Mouse (Mus musculus): ENCODE results near the gene Prpf19. TPM values are rescaled to one million over a fixed set of nuclear protein-coding genes. Genes with fewer than 3 reads are reported as not detected.

Gene Prpf19
- 43.8 and 47.1 TPM in 2 replicates for polyA plus RNA-seq (2016; fragmentation: Nextera tagmentation; extraction: Ambion mirVana)

GRCm38 (mm10) chr19:10895016-10895528 lies at the start of gene Prpf19:
Gene Prpf19, plus strand, starts transcription at chr19:10895231.
- WGBS: under 1% methylated on average over 43 of the region's 43 CpGs
- H3K4me3 ChIP-seq: peak within 1 kb of the TSS; percentile 93
- peaks cover 32% of the 10 kb centered on the region for H3K36me3 ChIP-seq (replicated peaks)
- DNase-seq (ENCODE audit: extremely low spot score, low spot score): peak; percentile 98
- H3K9me3 ChIP-seq: no peaks in the 10 kb centered on the region
- H3K4me1 ChIP-seq: peaks cover 19% of the 10 kb centered on the region
- peak within 1 kb of the TSS; percentile 95 for H3K27ac ChIP-seq
- no peaks in the 10 kb centered on the region for H3K27me3 ChIP-seq (ENCODE audit: poor library complexity, severe bottlenecking)

GRCm38 (mm10) chr19:10845454-10845853 lies 49.6 kb upstream of the Prpf19 start:
- Histone ChIP-seq H3K4me1 (peaks cover 18% of the 10 kb centered on the region), H3K27me3 (ENCODE audit: poor library complexity, severe bottlenecking) (peaks cover 17% of the 10 kb centered on the region), H3K4me3 (no peak overlapping the region), H3K9me3 (no peaks in the 10 kb centered on the region), H3K36me3 (replicated peaks) (no peaks in the 10 kb centered on the region), H3K27ac (no peak overlapping the region)
- DNase-seq (ENCODE audit: extremely low spot score, low spot score): no peak
- WGBS: 86% methylated on average over 3 of the region's 3 CpGs

GRCm38 (mm10) chr19:10846150-10846549 lies 48.9 kb upstream of the Prpf19 start:
- no peaks in the 10 kb centered on the region for H3K9me3 ChIP-seq
- no peak for DNase-seq (ENCODE audit: extremely low spot score, low spot score)
- H3K4me1 ChIP-seq: peaks cover 18% of the 10 kb centered on the region
- WGBS: 80% methylated on average over 7 of the region's 7 CpGs
- peaks cover 17% of the 10 kb centered on the region for H3K27me3 ChIP-seq (ENCODE audit: poor library complexity, severe bottlenecking)
- H3K27ac ChIP-seq: no peak overlapping the region
- H3K36me3 ChIP-seq (replicated peaks): no peaks in the 10 kb centered on the region
- H3K4me3 ChIP-seq: no peak overlapping the region

- peaks cover 7% of the 10 kb centered on the region for H3K4me1 ChIP-seq
- H3K9me3 ChIP-seq: no peaks in the 10 kb centered on the region
- DNase-seq (ENCODE audit: extremely low spot score, low spot score): no peak
- H3K4me3 ChIP-seq: no peak overlapping the region
- 66% methylated on average over 3 of the region's 3 CpGs for WGBS
- H3K27ac ChIP-seq: no peak overlapping the region
- H3K27me3 ChIP-seq (ENCODE audit: poor library complexity, severe bottlenecking): peaks cover 13% of the 10 kb centered on the region
- H3K36me3 ChIP-seq (replicated peaks): no peaks in the 10 kb centered on the region
These were observed 47.5 kb upstream of the Prpf19 start for GRCm38 (mm10) chr19:10847311-10848087.

GRCm38 (mm10) chr19:10855422-10855821 lies 39.6 kb upstream of the Prpf19 start:
- H3K27me3 ChIP-seq (ENCODE audit: poor library complexity, severe bottlenecking): no peaks in the 10 kb centered on the region
- H3K9me3 ChIP-seq: no peaks in the 10 kb centered on the region
- no peak overlapping the region for H3K4me3 ChIP-seq
- peaks cover 53% of the 10 kb centered on the region for H3K36me3 ChIP-seq (replicated peaks)
- no peak for DNase-seq (ENCODE audit: extremely low spot score, low spot score)
- WGBS: 84% methylated on average over 3 of the region's 3 CpGs
- H3K4me1 ChIP-seq: peaks cover 5% of the 10 kb centered on the region; the same call in 1 of the 2 replicates
- H3K27ac ChIP-seq: no peak overlapping the region

GRCm38 (mm10) chr19:10856520-10856919 lies 38.5 kb upstream of the Prpf19 start:
- Histone ChIP-seq H3K27me3 (ENCODE audit: poor library complexity, severe bottlenecking) (no peaks in the 10 kb centered on the region), H3K36me3 (replicated peaks) (peaks cover 64% of the 10 kb centered on the region), H3K4me1 (peaks cover 7% of the 10 kb centered on the region; the same call in 1 of the 2 replicates), H3K27ac (no peak overlapping the region), H3K9me3 (no peaks in the 10 kb centered on the region), H3K4me3 (no peak overlapping the region)
- DNase-seq (ENCODE audit: extremely low spot score, low spot score): no peak
- 79% methylated on average over 2 of the region's 2 CpGs for WGBS

- no peak overlapping the region for H3K4me3 ChIP-seq
- no peak for DNase-seq (ENCODE audit: extremely low spot score, low spot score)
- no peaks in the 10 kb centered on the region for H3K27me3 ChIP-seq (ENCODE audit: poor library complexity, severe bottlenecking)
- WGBS: 48% methylated on average over 22 of the region's 22 CpGs
- H3K4me1 ChIP-seq: peaks cover 7% of the 10 kb centered on the region; the same call in 1 of the 2 replicates
- H3K36me3 ChIP-seq (replicated peaks): peaks cover 96% of the 10 kb centered on the region
- no peaks in the 10 kb centered on the region for H3K9me3 ChIP-seq
- H3K27ac ChIP-seq: no peak overlapping the region
These were observed 34.9 kb upstream of the Prpf19 start for GRCm38 (mm10) chr19:10860072-10860497.

GRCm38 (mm10) chr19:10866351-10866750 lies 28.7 kb upstream of the Prpf19 start:
- Histone ChIP-seq H3K27me3 (ENCODE audit: poor library complexity, severe bottlenecking) (no peaks in the 10 kb centered on the region), H3K4me1 (peaks cover 40% of the 10 kb centered on the region), H3K36me3 (replicated peaks) (peaks cover 70% of the 10 kb centered on the region), H3K9me3 (no peaks in the 10 kb centered on the region), H3K27ac (no peak overlapping the region), H3K4me3 (no peak overlapping the region)
- DNase-seq (ENCODE audit: extremely low spot score, low spot score): no peak
- 94% methylated on average over 13 of the region's 13 CpGs for WGBS

- Histone ChIP-seq H3K4me3 (peak overlapping the region; percentile 91), H3K36me3 (replicated peaks) (peaks cover 70% of the 10 kb centered on the region), H3K27ac (peak overlapping the region; percentile 98), H3K27me3 (ENCODE audit: poor library complexity, severe bottlenecking) (no peaks in the 10 kb centered on the region), H3K9me3 (no peaks in the 10 kb centered on the region; the same call in 1 of the 2 replicates), H3K4me1 (peaks cover 40% of the 10 kb centered on the region)
- no peak for DNase-seq (ENCODE audit: extremely low spot score, low spot score)
- 42% methylated on average over 5 of the region's 5 CpGs for WGBS
These were observed 26.9 kb upstream of the Prpf19 start for GRCm38 (mm10) chr19:10867946-10868622.

GRCm38 (mm10) chr19:10868623-10869141 lies 26.3 kb upstream of the Prpf19 start:
- H3K36me3 ChIP-seq (replicated peaks): peaks cover 70% of the 10 kb centered on the region
- H3K27ac ChIP-seq: peak overlapping the region; percentile 98
- no peak for DNase-seq (ENCODE audit: extremely low spot score, low spot score)
- 0% methylated on average over 17 of the region's 17 CpGs for WGBS
- H3K27me3 ChIP-seq (ENCODE audit: poor library complexity, severe bottlenecking): no peaks in the 10 kb centered on the region
- H3K9me3 ChIP-seq: no peaks in the 10 kb centered on the region; the same call in 1 of the 2 replicates
- H3K4me1 ChIP-seq: peaks cover 40% of the 10 kb centered on the region
- H3K4me3 ChIP-seq: peak overlapping the region; percentile 91

GRCm38 (mm10) chr19:10869241-10869885 lies 25.7 kb upstream of the Prpf19 start:
- Histone ChIP-seq H3K27me3 (ENCODE audit: poor library complexity, severe bottlenecking) (no peaks in the 10 kb centered on the region), H3K9me3 (no peaks in the 10 kb centered on the region; the same call in 1 of the 2 replicates), H3K4me3 (peak overlapping the region; percentile 91), H3K36me3 (replicated peaks) (peaks cover 70% of the 10 kb centered on the region), H3K27ac (peak overlapping the region; percentile 98), H3K4me1 (peaks cover 40% of the 10 kb centered on the region)
- WGBS: under 1% methylated on average over 43 of the region's 43 CpGs
- DNase-seq (ENCODE audit: extremely low spot score, low spot score): peak; percentile 86

- Histone ChIP-seq H3K27ac (peak within 1 kb of the TSS; percentile 98), H3K4me3 (peak within 1 kb of the TSS; percentile 91), H3K27me3 (ENCODE audit: poor library complexity, severe bottlenecking) (no peaks in the 10 kb centered on the region), H3K36me3 (replicated peaks) (peaks cover 66% of the 10 kb centered on the region), H3K4me1 (peaks cover 40% of the 10 kb centered on the region), H3K9me3 (no peaks in the 10 kb centered on the region; the same call in 1 of the 2 replicates)
- no peak for DNase-seq (ENCODE audit: extremely low spot score, low spot score)
- 3% methylated on average over 8 of the region's 8 CpGs for WGBS
These were observed 25.0 kb upstream of the Prpf19 start, which contains the start of gene Tmem132a for GRCm38 (mm10) chr19:10869886-10870527. Gene Tmem132a, minus strand, starts transcription at chr19:10869940.

Data from forebrain, embryonic 10.5 days (tissue).